Mouse (Mus musculus) embryonic stem cell, embryonic (primary cell): ENCODE results near the gene Slc41a2.

Source experiments
- CTCF ChIA-PET, 4 experiments: fragments of 300-600 bp in 2 of 4; fragments of 350-600 bp in 2 of 4; sonication (Branson Sonifier 250); formaldehyde crosslinking; loops; one replicate each; lab custom pipeline; 2022; ENCODE audit warnings: inconsistent platforms in 2 of 4; lab: Charles Lee
- POLR2A ChIA-PET, 4 experiments: fragments of 300-600 bp in 2 of 4; fragments of 350-600 bp in 2 of 4; sonication (Branson Sonifier 250); formaldehyde crosslinking; loops; one replicate each; lab custom pipeline; 2022; ENCODE audit warnings: antibody characterized with exemption in 4 of 4, inconsistent platforms in 1 of 4; lab: Charles Lee

Slc41a2 gene

DNA sequence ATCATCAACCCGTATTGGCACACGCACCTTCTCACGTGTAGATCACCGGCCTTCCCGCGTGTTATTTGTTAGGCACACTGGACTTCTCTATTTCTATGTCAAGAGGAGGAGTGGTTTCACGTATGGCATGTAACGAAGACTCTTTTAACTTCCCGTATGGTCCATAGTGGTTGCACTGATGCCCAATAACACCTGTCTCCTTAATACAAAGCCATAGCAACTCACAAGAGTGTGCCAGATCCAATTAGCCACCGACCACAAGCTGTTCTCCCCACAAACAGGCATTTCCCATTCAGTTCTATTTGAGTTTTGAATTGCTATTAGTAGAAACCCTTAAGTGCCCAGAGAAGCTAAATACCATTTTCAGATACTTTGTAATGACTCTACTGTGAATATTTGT is 117.5 kb downstream of the Slc41a2 start:
- POLR2A ChIA-PET: no interaction called here

DNA sequence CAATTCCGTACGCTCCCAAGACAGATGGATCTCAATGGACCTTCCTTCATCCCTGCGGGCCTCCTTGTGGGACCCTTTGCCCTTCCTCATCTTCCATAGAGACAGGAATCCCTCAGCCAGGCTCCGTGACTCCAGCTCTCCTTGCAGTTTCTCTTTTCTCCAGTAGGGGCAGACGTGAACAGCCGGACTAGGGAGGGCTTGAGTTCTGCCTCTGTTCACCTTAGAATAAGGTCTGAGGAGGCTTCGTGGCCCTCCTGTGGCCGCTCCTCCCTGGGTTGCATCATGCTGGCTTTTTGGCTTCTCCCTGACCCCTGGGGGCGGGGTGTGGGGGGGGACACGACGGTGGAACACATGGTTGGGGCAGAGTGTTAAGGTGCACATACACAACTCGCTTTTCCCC is 118.0 kb downstream of the Slc41a2 start:
- CTCF ChIA-PET: interaction anchor here (0.6 to 1.3 kb wide), 29 partner anchors 8 to 960 kb away, joined by 3 to 9 read pairs (median 3); no protein-coding TSS in a partner anchor
- POLR2A ChIA-PET: interaction anchor here (0.6 to 1.0 kb wide), 4 partner anchors 12 to 301 kb away, joined by 3 to 5 read pairs (median 3); no protein-coding TSS in a partner anchor

More for the DNA sequence above, 117.5 kb downstream of the Slc41a2 start:
- CTCF ChIA-PET: interaction anchor here in 3 of 4 experiments (0.6 to 1.2 kb wide), 7 partner anchors 10 to 491 kb away, joined by 3 to 6 read pairs (median 4); no protein-coding TSS in a partner anchor

DNA sequence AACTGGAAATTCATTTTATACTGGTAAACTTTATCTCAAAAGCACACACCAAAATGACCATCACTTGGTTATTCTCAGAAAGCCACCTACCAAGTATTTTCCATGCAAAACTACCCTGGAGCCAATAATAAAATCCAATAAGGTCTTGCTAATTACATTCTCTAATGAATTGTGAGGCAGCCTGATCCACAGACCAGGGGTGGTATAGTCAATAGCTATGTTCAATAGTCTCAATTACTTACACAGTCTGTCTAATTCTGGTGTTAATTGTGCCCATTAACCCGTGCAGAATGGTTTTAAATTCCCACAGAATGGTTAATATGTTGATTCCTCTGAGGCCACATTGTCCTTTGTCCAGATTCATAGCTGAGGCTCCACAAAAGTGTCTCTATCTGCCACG is 118.9 kb downstream of the Slc41a2 start:
- ChIA-PET POLR2A (interaction anchor here in 2 of 4 experiments (1.0 kb wide), 2 partner anchors 23 to 302 kb away, joined by 3 read pairs; no protein-coding TSS in a partner anchor), CTCF (interaction anchor here in 2 of 4 experiments (0.8 to 1.3 kb wide), 3 partner anchors 12 to 18 kb away, joined by 3 to 6 read pairs (median 4); no protein-coding TSS in a partner anchor)

- CTCF ChIA-PET: interaction anchor here in 2 of 4 experiments (0.6 to 0.9 kb wide), 2 partner anchors 35 to 297 kb away, joined by 3 to 4 read pairs; no protein-coding TSS in a partner anchor
- POLR2A ChIA-PET: interaction anchor here in 1 of 4 experiments (0.8 to 1.0 kb wide), 2 partner anchors 15 to 149 kb away, joined by 3 to 7 read pairs; no protein-coding TSS in a partner anchor
Measured at GRCm38 (mm10) chr10:83217256-83217655, 120.4 kb downstream of the Slc41a2 start.

- ChIA-PET POLR2A (no interaction called here), CTCF (no interaction called here)
Measured at GRCm38 (mm10) chr10:83215559-83215958, 122.1 kb downstream of the Slc41a2 start.

DNA sequence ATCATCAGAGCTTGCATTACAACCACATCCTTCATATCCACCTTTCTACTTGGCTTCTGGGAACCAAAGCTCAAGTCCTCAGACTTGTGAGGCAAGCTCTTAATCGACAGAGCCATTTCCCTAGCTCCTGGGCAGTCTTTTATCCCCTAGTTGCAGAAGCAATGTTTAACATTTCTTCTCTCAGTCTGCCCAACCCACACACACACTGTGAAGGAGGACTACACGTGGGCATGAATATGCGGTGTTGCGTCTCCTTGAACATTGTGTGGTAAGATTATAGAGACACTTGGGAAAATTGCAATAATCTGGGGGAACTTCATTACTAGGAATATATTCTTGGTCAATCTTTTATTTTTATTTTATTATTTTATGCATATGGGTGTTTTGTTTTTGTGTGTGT is 125.1 kb downstream of the Slc41a2 start:
- ChIA-PET CTCF (no interaction called here), POLR2A (interaction anchor here in 1 of 4 experiments (1.7 kb wide), 1 partner anchor 11 kb away, joined by 3 read pairs; no protein-coding TSS in a partner anchor)

DNA sequence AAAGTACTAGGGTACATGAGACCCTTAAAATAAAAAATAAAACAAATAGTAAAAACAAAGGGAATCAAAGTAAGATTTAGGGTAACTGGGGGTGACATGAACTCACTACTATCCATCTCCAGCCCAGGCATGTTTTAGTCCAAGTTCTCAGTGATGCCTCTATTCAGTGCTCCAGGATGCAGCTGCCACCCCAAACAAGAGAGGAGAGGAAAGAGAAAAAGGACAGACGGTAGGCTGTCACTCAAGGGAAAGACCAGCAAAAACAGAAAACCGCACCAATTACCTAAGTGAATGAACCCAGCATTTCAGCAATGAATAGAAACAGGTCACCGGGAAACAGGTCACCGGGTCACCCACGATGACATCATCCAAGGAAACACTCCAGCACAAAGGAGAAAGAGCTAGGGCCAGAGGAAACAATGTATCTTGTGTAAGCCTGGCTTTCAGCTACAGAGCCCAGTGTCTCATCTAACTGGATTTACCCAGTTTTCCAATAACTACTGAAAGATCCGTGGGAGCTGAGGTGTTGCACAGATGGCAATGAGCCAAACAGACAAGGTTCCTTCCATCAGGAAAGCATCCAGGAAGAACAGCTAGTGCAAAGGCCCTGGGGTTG is 126.6 kb downstream of the Slc41a2 start:
- CTCF ChIA-PET: interaction anchor here in 2 of 4 experiments (0.6 to 2.0 kb wide), 4 partner anchors 8 to 1923 kb away, joined by 3 to 5 read pairs (median 4); no protein-coding TSS in a partner anchor

GRCm38 (mm10) chr10:83210122-83210521 is 127.6 kb downstream of the Slc41a2 start:
- CTCF ChIA-PET: interaction anchor here (0.5 to 2.0 kb wide), 6 partner anchors 9 to 474 kb away, joined by 3 to 5 read pairs (median 3); no protein-coding TSS in a partner anchor

More for the DNA sequence above, 126.6 kb downstream of the Slc41a2 start:
- POLR2A ChIA-PET: interaction anchor here in 2 of 4 experiments (0.6 to 1.8 kb wide), 4 partner anchors 8 to 352 kb away, joined by 3 to 4 read pairs (median 3); no protein-coding TSS in a partner anchor

DNA sequence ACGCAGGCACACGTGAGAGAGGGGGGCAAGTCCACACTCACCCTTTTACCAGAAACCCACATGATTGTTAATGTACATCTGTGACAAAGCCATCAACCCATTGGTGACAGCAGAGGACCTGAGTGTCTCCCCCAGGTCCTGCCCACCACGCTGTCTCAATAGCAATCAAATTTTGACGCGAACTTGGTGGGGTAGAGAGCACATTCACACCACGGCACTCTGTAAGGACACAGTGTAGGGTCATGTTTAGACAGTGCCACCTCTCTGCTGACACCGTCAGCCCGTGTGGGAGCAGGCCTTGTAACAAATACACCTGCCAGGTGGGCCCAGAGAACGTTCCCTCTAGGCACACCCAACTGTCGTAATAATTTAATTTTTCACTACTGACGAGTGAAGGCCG is 128.3 kb downstream of the Slc41a2 start:
- ChIA-PET POLR2A (interaction anchor here in 1 of 4 experiments (0.5 kb wide), 1 partner anchor 12 kb away, joined by 3 read pairs; no protein-coding TSS in a partner anchor), CTCF (interaction anchor here in 1 of 4 experiments (1.2 kb wide), 1 partner anchor 10 kb away, joined by 3 read pairs; no protein-coding TSS in a partner anchor)

More at GRCm38 (mm10) chr10:83210122-83210521, 127.6 kb downstream of the Slc41a2 start:
- POLR2A ChIA-PET: interaction anchor here in 2 of 4 experiments (0.6 to 1.8 kb wide), 2 partner anchors 11 to 351 kb away, joined by 3 to 4 read pairs; no protein-coding TSS in a partner anchor

GRCm38 (mm10) chr10:83208436-83208835 is 129.2 kb downstream of the Slc41a2 start:
- ChIA-PET POLR2A (interaction anchor here in 2 of 4 experiments (1.4 to 1.8 kb wide), 3 partner anchors 11 to 172 kb away, joined by 3 to 4 read pairs (median 3); no protein-coding TSS in a partner anchor), CTCF (interaction anchor here in 1 of 4 experiments (0.7 kb wide), 1 partner anchor 947 kb away, joined by 4 read pairs; no protein-coding TSS in a partner anchor)

- ChIA-PET POLR2A (interaction anchor here in 3 of 4 experiments (0.7 to 1.7 kb wide), 8 partner anchors 8 to 294 kb away, joined by 3 to 7 read pairs (median 3); partner anchors contain the start of gene D10Wsu102e (in 2 of the 3)), CTCF (interaction anchor here in 2 of 4 experiments (1.1 to 2.5 kb wide), 3 partner anchors 16 to 293 kb away, joined by 3 to 7 read pairs (median 5); no protein-coding TSS in a partner anchor)
Measured at GRCm38 (mm10) chr10:83202906-83203702, 134.6 kb downstream of the Slc41a2 start.

- CTCF ChIA-PET: interaction anchor here in 2 of 4 experiments (0.9 to 2.5 kb wide), 4 partner anchors 18 to 292 kb away, joined by 3 to 7 read pairs (median 4); no protein-coding TSS in a partner anchor
- POLR2A ChIA-PET: interaction anchor here in 2 of 4 experiments (0.8 to 1.7 kb wide), 3 partner anchors 10 to 165 kb away, joined by 3 to 7 read pairs (median 4); no protein-coding TSS in a partner anchor
Measured at GRCm38 (mm10) chr10:83201525-83201924, 136.2 kb downstream of the Slc41a2 start.

GRCm38 (mm10) chr10:83199290-83199689 is 138.4 kb downstream of the Slc41a2 start:
- ChIA-PET POLR2A (interaction anchor here in 1 of 4 experiments (0.7 kb wide), 1 partner anchor 196 kb away, joined by 3 read pairs; no protein-coding TSS in a partner anchor), CTCF (interaction anchor here in 2 of 4 experiments (0.6 to 1.1 kb wide), 2 partner anchors 8 to 290 kb away, joined by 3 to 4 read pairs; no protein-coding TSS in a partner anchor)

- POLR2A ChIA-PET: interaction anchor here in 1 of 4 experiments (0.5 to 0.7 kb wide), 3 partner anchors 11 to 196 kb away, joined by 3 read pairs; no protein-coding TSS in a partner anchor
Measured at GRCm38 (mm10) chr10:83198692-83199091, 139.0 kb downstream of the Slc41a2 start.

GRCm38 (mm10) chr10:83197690-83198336 is 139.9 kb downstream of the Slc41a2 start:
- ChIA-PET POLR2A (interaction anchor here in 1 of 4 experiments (0.6 kb wide), 1 partner anchor 229 kb away, joined by 3 read pairs; no protein-coding TSS in a partner anchor), CTCF (interaction anchor here in 3 of 4 experiments (0.5 to 1.5 kb wide), 11 partner anchors 12 to 403 kb away, joined by 3 to 4 read pairs (median 3); no protein-coding TSS in a partner anchor)

More at GRCm38 (mm10) chr10:83198692-83199091, 139.0 kb downstream of the Slc41a2 start:
- CTCF ChIA-PET: interaction anchor here in 3 of 4 experiments (0.6 to 1.1 kb wide), 5 partner anchors 9 to 308 kb away, joined by 3 to 8 read pairs (median 4); no protein-coding TSS in a partner anchor

GRCm38 (mm10) chr10:83191982-83192381 is 145.7 kb downstream of the Slc41a2 start:
- ChIA-PET CTCF (no interaction called here), POLR2A (interaction anchor here in 1 of 4 experiments (0.5 to 0.6 kb wide), 2 partner anchors 623 to 624 kb away, joined by 3 to 4 read pairs; no protein-coding TSS in a partner anchor)
